Mouse (Mus musculus): ENCODE data around the gene Btf3. TPM values are rescaled to one million over a fixed set of nuclear protein-coding genes. Genes with fewer than 3 reads are reported as not detected.

Gene Btf3
- polyA plus RNA-seq, 1 experiment from 2014 or later: 499 TPM

- peaks cover 7% of the 10 kb centered on the region; the same call in 1 of the 2 replicates for H3K4me1 ChIP-seq (ENCODE audit: insufficient read depth, low read depth, low read length)
- peak overlapping the region; percentile 69 for H3K4me2 ChIP-seq (replicated peaks; ENCODE audit: low read depth, low read length)
- H3K27ac ChIP-seq (ENCODE audit: low read length): peak overlapping the region; percentile 98
- under 1% methylated on average over 16 of the region's 17 CpGs for WGBS
- no peak for TF ChIP-seq EP300 (IDR thresholded peaks at IDR 0.05)
- TF ChIP-seq CTCF (IDR thresholded peaks at IDR 0.05): no peak
- H3K27me3 ChIP-seq (replicated peaks; ENCODE audit: insufficient read depth, low read length): no peaks in the 10 kb centered on the region
- peaks cover 18% of the 10 kb centered on the region for H3K36me3 ChIP-seq (ENCODE audit: insufficient read depth, low read length)
- H3K4me3 ChIP-seq (ENCODE audit: low read depth, low read length): peak overlapping the region; percentile 94
- H3K9ac ChIP-seq (replicated peaks; ENCODE audit: low read depth): peak overlapping the region; percentile 94
- H3K9me3 ChIP-seq (ENCODE audit: low read length): no peaks in the 10 kb centered on the region
- DNase-seq (ENCODE audit: low spot score) (peak; percentile 60), ATAC-seq (no peak)
Measured at GRCm38 (mm10) chr13:98316140-98316479, 696 bp downstream of the Btf3 start.

- H3K4me3 ChIP-seq (ENCODE audit: low read depth, low read length): 0 out of 2 replicates have a peak overlapping the region, but pooled peaks have one; percentile 94
- H3K4me2 ChIP-seq (replicated peaks; ENCODE audit: low read depth, low read length): peak overlapping the region; percentile 69; the same call in 1 of the 2 replicates
- TF ChIP-seq CTCF (IDR thresholded peaks at IDR 0.05): no peak
- TF ChIP-seq EP300 (IDR thresholded peaks at IDR 0.05): no peak
- DNase-seq (ENCODE audit: low spot score): peak; percentile 71
- no peaks in the 10 kb centered on the region for H3K9me3 ChIP-seq (ENCODE audit: low read length)
- H3K36me3 ChIP-seq (ENCODE audit: insufficient read depth, low read length): peaks cover 28% of the 10 kb centered on the region
- ATAC-seq: peak; percentile 25; the same call in 1 of the 2 replicates
- peaks cover 7% of the 10 kb centered on the region; the same call in 1 of the 2 replicates for H3K4me1 ChIP-seq (ENCODE audit: insufficient read depth, low read depth, low read length)
- 37% methylated on average over 4 of the region's 4 CpGs for WGBS
- no peaks in the 10 kb centered on the region for H3K27me3 ChIP-seq (replicated peaks; ENCODE audit: insufficient read depth, low read length)
- H3K27ac ChIP-seq (ENCODE audit: low read length): no peak overlapping the region
- H3K9ac ChIP-seq (replicated peaks; ENCODE audit: low read depth): no peak overlapping the region
Measured at GRCm38 (mm10) chr13:98315124-98315523, 1.7 kb downstream of the Btf3 start.

GRCm38 (mm10) chr13:98313631-98314030 is 3.2 kb downstream of the Btf3 start:
- Histone ChIP-seq H3K4me2 (replicated peaks; ENCODE audit: low read depth, low read length) (no peak overlapping the region), H3K4me1 (ENCODE audit: insufficient read depth, low read depth, low read length) (peaks cover 7% of the 10 kb centered on the region; the same call in 1 of the 2 replicates), H3K9me3 (ENCODE audit: low read length) (no peaks in the 10 kb centered on the region), H3K4me3 (ENCODE audit: low read depth, low read length) (no peak overlapping the region), H3K27me3 (replicated peaks; ENCODE audit: insufficient read depth, low read length) (no peaks in the 10 kb centered on the region), H3K36me3 (ENCODE audit: insufficient read depth, low read length) (peaks cover 28% of the 10 kb centered on the region), H3K27ac (ENCODE audit: low read length) (no peak overlapping the region), H3K9ac (replicated peaks; ENCODE audit: low read depth) (no peak overlapping the region)
- TF ChIP-seq CTCF (IDR thresholded peaks at IDR 0.05) (no peak), EP300 (IDR thresholded peaks at IDR 0.05) (no peak)
- no peak for DNase-seq (ENCODE audit: low spot score)
- 52% methylated on average over 7 of the region's 7 CpGs for WGBS
- ATAC-seq: no peak

- Histone ChIP-seq H3K4me3 (ENCODE audit: low read depth, low read length) (no peak overlapping the region), H3K4me2 (replicated peaks; ENCODE audit: low read depth, low read length) (no peak overlapping the region), H3K9ac (replicated peaks; ENCODE audit: low read depth) (no peak overlapping the region), H3K27me3 (replicated peaks; ENCODE audit: insufficient read depth, low read length) (no peaks in the 10 kb centered on the region), H3K36me3 (ENCODE audit: insufficient read depth, low read length) (peaks cover 30% of the 10 kb centered on the region), H3K4me1 (ENCODE audit: insufficient read depth, low read depth, low read length) (peaks cover 7% of the 10 kb centered on the region; the same call in 1 of the 2 replicates), H3K9me3 (ENCODE audit: low read length) (no peaks in the 10 kb centered on the region), H3K27ac (ENCODE audit: low read length) (no peak overlapping the region)
- TF ChIP-seq CTCF (IDR thresholded peaks at IDR 0.05): no peak
- TF ChIP-seq EP300 (IDR thresholded peaks at IDR 0.05): no peak
- WGBS: 90% methylated on average over 5 of the region's 5 CpGs
- DNase-seq (ENCODE audit: low spot score): no peak
- no peak for ATAC-seq
Measured at GRCm38 (mm10) chr13:98311597-98311996, 5.2 kb downstream of the Btf3 start.

- H3K27ac ChIP-seq (ENCODE audit: low read length): no peak overlapping the region
- H3K4me3 ChIP-seq (ENCODE audit: low read depth, low read length): no peak overlapping the region
- H3K9ac ChIP-seq (replicated peaks; ENCODE audit: low read depth): no peak overlapping the region
- H3K4me2 ChIP-seq (replicated peaks; ENCODE audit: low read depth, low read length): no peak overlapping the region
- H3K27me3 ChIP-seq (replicated peaks; ENCODE audit: insufficient read depth, low read length): no peaks in the 10 kb centered on the region
- 72% methylated on average over 4 of the region's 4 CpGs for WGBS
- TF ChIP-seq EP300 (IDR thresholded peaks at IDR 0.05) (no peak), CTCF (IDR thresholded peaks at IDR 0.05) (no peak)
- H3K36me3 ChIP-seq (ENCODE audit: insufficient read depth, low read length): peaks cover 30% of the 10 kb centered on the region
- DNase-seq (ENCODE audit: low spot score) (no peak), ATAC-seq (no peak)
- H3K9me3 ChIP-seq (ENCODE audit: low read length): no peaks in the 10 kb centered on the region
- H3K4me1 ChIP-seq (ENCODE audit: insufficient read depth, low read depth, low read length): no peaks in the 10 kb centered on the region
Measured at GRCm38 (mm10) chr13:98308724-98309123, 8.1 kb downstream of the Btf3 start.

GRCm38 (mm10) chr13:98308004-98308403 is 8.8 kb downstream of the Btf3 start:
- no peak overlapping the region for H3K27ac ChIP-seq (ENCODE audit: low read length)
- WGBS: 78% methylated on average over 5 of the region's 5 CpGs
- TF ChIP-seq EP300 (IDR thresholded peaks at IDR 0.05) (no peak), CTCF (IDR thresholded peaks at IDR 0.05) (no peak)
- no peaks in the 10 kb centered on the region for H3K9me3 ChIP-seq (ENCODE audit: low read length)
- no peak overlapping the region for H3K4me3 ChIP-seq (ENCODE audit: low read depth, low read length)
- H3K27me3 ChIP-seq (replicated peaks; ENCODE audit: insufficient read depth, low read length): no peaks in the 10 kb centered on the region
- no peak overlapping the region for H3K4me2 ChIP-seq (replicated peaks; ENCODE audit: low read depth, low read length)
- peaks cover 29% of the 10 kb centered on the region for H3K36me3 ChIP-seq (ENCODE audit: insufficient read depth, low read length)
- no peak overlapping the region for H3K9ac ChIP-seq (replicated peaks; ENCODE audit: low read depth)
- no peak for DNase-seq (ENCODE audit: low spot score)
- no peak for ATAC-seq
- H3K4me1 ChIP-seq (ENCODE audit: insufficient read depth, low read depth, low read length): no peaks in the 10 kb centered on the region

All from lung, postnatal 0 days (tissue).